In the genomic region with DNA sequence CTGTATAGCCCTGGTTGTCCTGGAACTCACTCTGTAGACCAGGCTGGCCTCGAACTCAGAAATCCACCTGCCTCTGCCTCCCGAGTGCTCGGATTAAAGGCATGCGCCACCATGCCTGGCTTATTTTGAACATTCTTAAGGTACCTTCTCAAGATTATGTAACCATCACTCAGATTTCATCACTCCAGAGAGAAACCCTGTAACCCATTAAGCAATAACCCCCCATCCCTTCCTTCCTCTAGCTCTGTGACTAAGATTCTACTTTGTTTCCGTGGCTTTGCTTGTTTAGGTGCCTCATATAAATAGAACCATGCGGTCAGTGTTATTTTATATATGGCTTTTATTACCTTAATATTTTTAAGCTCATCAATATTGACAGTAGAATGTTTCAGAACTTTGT, we compare ENCODE assay signal across 28 mouse cellular contexts. TPM values are rescaled to one million over a fixed set of nuclear protein-coding genes. Genes with fewer than 3 reads are reported as not detected.
DNase-seq lines count a peak whose midpoint lies in the region; ATAC-seq and TF ChIP-seq lines count a peak whose summit lies in the region.
"Had no signal": no experiment of that assay in that cellular context is flagged by ENCODE, and none has a peak within 500 bp of the region (broad histone marks: within the 10 kb centered on the region; RNA-seq: fewer than 3 reads in every experiment).

No protein-coding gene starts in this region.

- H3K27ac ChIP-seq in bone marrow macrophage, adult 2 months (ENCODE audit: insufficient read depth, low read depth, low read length): 0 out of 2 replicates have a peak overlapping the region, but pooled peaks have one; percentile 14
- no peak overlapping the region for H3K27ac ChIP-seq in intestine, embryonic 16.5 days (ENCODE audit: low read length)
- H3K27ac ChIP-seq: forebrain, embryonic 13.5 days; heart, embryonic 10.5 days; heart, embryonic 15.5 days; kidney, postnatal 0 days; limb, embryonic 13.5 days; neural tube, embryonic 13.5 days had no signal

- peak; percentile 31 for DNase-seq in lung, postnatal 36 days
- no peak for DNase-seq in lung, adult 18-20 months
- DNase-seq in ovary, postnatal 14 days (ENCODE audit: low spot score): no peak
- DNase-seq in adrenal gland, postnatal 25 days: no peak
- DNase-seq: cerebellum, adult 11 months; cerebellum, postnatal 10 days; gastrocnemius, postnatal 14 days; kidney, adult 2 months; kidney, postnatal 4 days; lung, embryonic 14.5 days; retina, postnatal 1 day; right cerebral cortex, postnatal 14 days; thymus, postnatal 4 days had no signal

- ATAC-seq in megakaryocyte progenitor cell, adult 5-6 weeks (replicated peaks; ENCODE audit: poor library complexity): peak; percentile 67
- no peak for ATAC-seq in intestine, embryonic 16.5 days
- ATAC-seq: forebrain, embryonic 13.5 days; hindbrain, embryonic 16.5 days; liver, embryonic 12.5 days; midbrain, embryonic 16.5 days; Patski had no signal

- TF ChIP-seq CTCF in bone marrow macrophage, adult 2 months (IDR thresholded peaks at IDR 0.05; ENCODE audit: low read depth, low read length): no peak

- no peaks in the 10 kb centered on the region for H3K36me3 ChIP-seq in intestine, embryonic 16.5 days (ENCODE audit: control insufficient read depth, insufficient read depth, low read length)
- H3K36me3 ChIP-seq: heart, embryonic 10.5 days; heart, embryonic 15.5 days; limb, embryonic 13.5 days; neural tube, embryonic 13.5 days had no signal

- H3K9me3 ChIP-seq in intestine, embryonic 16.5 days (ENCODE audit: control insufficient read depth, low read length): no peaks in the 10 kb centered on the region
- H3K9me3 ChIP-seq: forebrain, embryonic 13.5 days; G1E; heart, embryonic 10.5 days; heart, embryonic 15.5 days; limb, embryonic 13.5 days; liver, embryonic 12.5 days; neural tube, embryonic 13.5 days had no signal

- TF ChIP-seq POLR2A in bone marrow macrophage, adult 2 months (IDR thresholded peaks at IDR 0.05; ENCODE audit: borderline replicate concordance, low read depth, low read length): no peak

- H3K4me2 ChIP-seq in intestine, embryonic 16.5 days (ENCODE audit: low read depth, low read length): no peak overlapping the region
- H3K4me2 ChIP-seq: forebrain, embryonic 13.5 days; heart, embryonic 15.5 days; limb, embryonic 13.5 days; liver, embryonic 12.5 days; lung, embryonic 14.5 days; midbrain, embryonic 11.5 days; neural tube, embryonic 13.5 days had no signal

- H3K4me1 ChIP-seq in bone marrow macrophage, adult 2 months (ENCODE audit: control insufficient read depth, insufficient read depth, low read length): peaks cover 16% of the 10 kb centered on the region
- no peaks in the 10 kb centered on the region for H3K4me1 ChIP-seq in intestine, embryonic 16.5 days (ENCODE audit: control insufficient read depth, insufficient read depth, low read length)
- H3K4me1 ChIP-seq: forebrain, embryonic 13.5 days; heart, embryonic 15.5 days; limb, embryonic 13.5 days; neural tube, embryonic 13.5 days had no signal

- H3K27me3 ChIP-seq in intestine, embryonic 16.5 days (replicated peaks; ENCODE audit: control insufficient read depth, insufficient read depth, low read length): no peaks in the 10 kb centered on the region
- H3K27me3 ChIP-seq: forebrain, embryonic 13.5 days; heart, embryonic 15.5 days; limb, embryonic 13.5 days; liver, embryonic 12.5 days; neural tube, embryonic 13.5 days; Patski had no signal

- H3K9ac ChIP-seq in intestine, embryonic 16.5 days (ENCODE audit: low read depth, low read length): no peak overlapping the region
- H3K9ac ChIP-seq: forebrain, embryonic 13.5 days; heart, embryonic 15.5 days; limb, embryonic 13.5 days; liver, embryonic 12.5 days; lung, embryonic 14.5 days; neural tube, embryonic 13.5 days had no signal

- H3K4me3 ChIP-seq in bone marrow macrophage, adult 2 months (ENCODE audit: insufficient read depth, low read length): no peak overlapping the region
- no peak overlapping the region for H3K4me3 ChIP-seq in intestine, embryonic 16.5 days (ENCODE audit: low read length)
- H3K4me3 ChIP-seq: forebrain, embryonic 13.5 days; heart, embryonic 10.5 days; heart, embryonic 15.5 days; limb, embryonic 13.5 days; liver, embryonic 12.5 days; neural tube, embryonic 13.5 days had no signal

- 91% methylated on average over 6 of the region's 6 CpGs for WGBS in intestine, embryonic 16.5 days

RNA-seq across cellular contexts. Expression of gene Ncor1, which starts 12.1 kb away (rescaled TPM):
- polyA plus RNA-seq in bone marrow macrophage, adult 2 months (2012; ENCODE audit: insufficient read depth, insufficient read length, missing spikeins): 150 and 164 TPM in 2 replicates
- total RNA-seq in megakaryocyte progenitor cell, adult 5-6 weeks (2015): 354 and 377 TPM in 2 replicates
- 211 and 287 TPM in 2 replicates for total RNA-seq in megakaryocyte progenitor cell, adult 5-6 weeks (2017)
- 241 and 268 TPM in 2 replicates for total RNA-seq in adrenal gland, postnatal 25 days (2021)
- polyA plus RNA-seq in intestine, embryonic 16.5 days (2015; fragmentation: Nextera tagmentation; extraction: Ambion mirVana): 40.2 and 42.0 TPM in 2 replicates

RNA-seq across cellular contexts. Expression of gene Pigl, which starts 12.2 kb away (rescaled TPM):
- 3.4 and 3.6 TPM in 2 replicates for polyA plus RNA-seq in bone marrow macrophage, adult 2 months (2012; ENCODE audit: insufficient read depth, insufficient read length, missing spikeins)
- 6.5 and 9.2 TPM in 2 replicates for total RNA-seq in megakaryocyte progenitor cell, adult 5-6 weeks (2015)
- 2.0 and 2.4 TPM in 2 replicates for total RNA-seq in megakaryocyte progenitor cell, adult 5-6 weeks (2017)
- total RNA-seq in adrenal gland, postnatal 25 days (2021): 7.9 and 12.0 TPM in 2 replicates
- 11.8 and 12.7 TPM in 2 replicates for polyA plus RNA-seq in intestine, embryonic 16.5 days (2015; fragmentation: Nextera tagmentation; extraction: Ambion mirVana)
